Mouse (Mus musculus) bone marrow, adult 2 months (tissue): ENCODE measurements at regions not wholly inside any gene's neighbourhood (a gene's known extent, or its start where the extent isn't known, plus 50 kb on each side); places are given as distances from the start of the nearest gene placed in this dataset.

ENCODE experiments used
- CTCF ChIP-seq: fragments of 200-500 bp; IDR thresholded peaks from 2 replicates; pipeline ENCODE4 v1.5.1; 2011; ENCODE audit warnings: low read length, control low read depth; ENCODE audit not compliant: control insufficient read depth, insufficient read depth
- POLR2A ChIP-seq: fragments of 200-500 bp; IDR thresholded peaks from 2 replicates; pipeline ENCODE4 v1.6.1; 2011; ENCODE audit warnings: low read depth, mild to moderate bottlenecking, control low read depth, low read length, borderline replicate concordance; ENCODE audit not compliant: control insufficient read depth

- no peak for TF ChIP-seq CTCF
- no peak for TF ChIP-seq POLR2A
These were observed 223.3 kb downstream of the Icos start for GRCm38 (mm10) chr1:61201006-61201405.
